Mouse (Mus musculus) C2C12 (cell line): ENCODE data around the gene Cep250. TPM values are rescaled to one million over a fixed set of nuclear protein-coding genes. Genes with fewer than 3 reads are reported as not detected.

Source experiments
- H3K27me3 ChIP-seq: one replicate; pipeline ENCODE4 v1.6.1; 2011; ENCODE audit not compliant: control insufficient read depth, insufficient read depth, insufficient read length
- H3K36me3 ChIP-seq: one replicate; pipeline ENCODE4 v1.6.1; 2011; ENCODE audit not compliant: control insufficient read depth, insufficient read depth
- H3K4me3 ChIP-seq: one replicate; pipeline ENCODE4 v1.5.1; 2011; ENCODE audit warnings: mild to moderate bottlenecking, control low read depth; ENCODE audit not compliant: poor library complexity, insufficient read depth, severe bottlenecking
- H3K79me2 ChIP-seq: one replicate; pipeline ENCODE4 v1.6.1; 2011; ENCODE audit not compliant: control insufficient read depth, insufficient read depth
- H3K79me3 ChIP-seq: one replicate; pipeline ENCODE4 v1.6.1; 2011; ENCODE audit warnings: low read depth, control low read depth
- H3ac ChIP-seq: one replicate; pipeline ENCODE3; 2011; ENCODE audit warnings: low read depth; ENCODE audit not compliant: control insufficient read depth, insufficient read length
- CEBPB ChIP-seq: IDR thresholded peaks from one replicate; pipeline ENCODE4 v1.6.1; 2011; ENCODE audit warnings: low read depth, mild to moderate bottlenecking, control low read depth, moderate library complexity
- CTCF ChIP-seq: IDR thresholded peaks from one replicate; pipeline ENCODE4 v1.5.1; 2011; ENCODE audit not compliant: control insufficient read depth, insufficient read depth, insufficient read length
- FOSL1 ChIP-seq: IDR thresholded peaks from one replicate; pipeline ENCODE4 v1.8.0; 2011; ENCODE audit warnings: mild to moderate bottlenecking, low read length; ENCODE audit not compliant: poor library complexity, insufficient read depth, severe bottlenecking
- MAX ChIP-seq: IDR thresholded peaks from one replicate; pipeline ENCODE4 v1.6.1; 2011; ENCODE audit warnings: mild to moderate bottlenecking, control low read depth
- MYOD1 ChIP-seq: IDR thresholded peaks from one replicate; pipeline ENCODE4 v1.6.1; 2011; ENCODE audit warnings: low read depth; ENCODE audit not compliant: control insufficient read depth, insufficient read length
- MYOG ChIP-seq: IDR thresholded peaks from one replicate; pipeline ENCODE4 v1.6.1; 2011; ENCODE audit not compliant: control insufficient read depth, insufficient read length; ENCODE audit errors: extremely low read depth
- USF1 ChIP-seq: IDR thresholded peaks from one replicate; pipeline ENCODE4 v1.6.1; 2011; ENCODE audit warnings: low read depth, mild to moderate bottlenecking, control low read depth, moderate library complexity
- polyA plus RNA-seq: library from polyadenylated mRNA; unstranded; fragments of >200 nt; fragmentation: generic; extraction: Trizol; gene quantifications from one replicate; pipeline ENCODE4 v1.2.1, GENCODE M21; 2012; ENCODE audit warnings: missing spikeins

Gene Cep250
- polyA plus RNA-seq, 1 experiment = 24.1 TPM

- no peak overlapping the region for H3K4me3 ChIP-seq
- H3K27me3 ChIP-seq = no peaks in the 10 kb centered on the region
- no peak overlapping the region for H3ac ChIP-seq
- H3K79me2 ChIP-seq = no peaks in the 10 kb centered on the region
- TF ChIP-seq FOSL1 (peak; percentile 27), MYOG (no peak)
- no peaks in the 10 kb centered on the region for H3K36me3 ChIP-seq
- H3K79me3 ChIP-seq = no peaks in the 10 kb centered on the region
These were observed 6.9 kb upstream of the Cep250 start for GRCm38 (mm10) chr2:155949362-155949761.

- no peak overlapping the region for H3K4me3 ChIP-seq
- H3K79me2 ChIP-seq = peaks cover 7% of the 10 kb centered on the region
- H3K27me3 ChIP-seq = no peaks in the 10 kb centered on the region
- H3ac ChIP-seq = no peak overlapping the region
- peaks cover 5% of the 10 kb centered on the region for H3K79me3 ChIP-seq
- no peaks in the 10 kb centered on the region for H3K36me3 ChIP-seq
- no peak for TF ChIP-seq MAX
- TF ChIP-seq MYOG = no peak
- TF ChIP-seq CTCF = no peak
- TF ChIP-seq FOSL1 = no peak
- no peak for TF ChIP-seq CEBPB
- no peak for TF ChIP-seq MYOD1
- TF ChIP-seq USF1 = no peak
These were observed 4.3 kb upstream of the Cep250 start for GRCm38 (mm10) chr2:155952006-155952405.

GRCm38 (mm10) chr2:155959981-155960380 lies 3.7 kb downstream of the Cep250 start:
- Histone ChIP-seq H3K79me3 (peaks cover 36% of the 10 kb centered on the region), H3K79me2 (peaks cover 43% of the 10 kb centered on the region), H3K27me3 (no peaks in the 10 kb centered on the region), H3K36me3 (peaks cover 38% of the 10 kb centered on the region), H3K4me3 (no peak overlapping the region), H3ac (no peak overlapping the region)
- TF ChIP-seq CTCF (no peak), MYOG (no peak), CEBPB (no peak), USF1 (no peak), FOSL1 (no peak), MYOD1 (no peak), MAX (no peak)

- peaks cover 52% of the 10 kb centered on the region for H3K36me3 ChIP-seq
- H3K79me3 ChIP-seq = peaks cover 33% of the 10 kb centered on the region
- H3ac ChIP-seq = no peak overlapping the region
- no peaks in the 10 kb centered on the region for H3K27me3 ChIP-seq
- TF ChIP-seq FOSL1 (no peak), CTCF (no peak), MAX (no peak), MYOG (no peak), MYOD1 (no peak), CEBPB (no peak), USF1 (no peak)
- H3K79me2 ChIP-seq = peaks cover 38% of the 10 kb centered on the region
- no peak overlapping the region for H3K4me3 ChIP-seq
These were observed 5.6 kb downstream of the Cep250 start for GRCm38 (mm10) chr2:155961862-155962261.

GRCm38 (mm10) chr2:155962991-155963390 lies 6.7 kb downstream of the Cep250 start:
- Histone ChIP-seq H3K79me3 (peaks cover 23% of the 10 kb centered on the region), H3K4me3 (no peak overlapping the region), H3ac (no peak overlapping the region), H3K36me3 (peaks cover 64% of the 10 kb centered on the region), H3K79me2 (peaks cover 27% of the 10 kb centered on the region), H3K27me3 (no peaks in the 10 kb centered on the region)
- no peak for TF ChIP-seq CTCF

GRCm38 (mm10) chr2:155973348-155973747 lies 17.1 kb downstream of the Cep250 start:
- Histone ChIP-seq H3K36me3 (peaks cover 85% of the 10 kb centered on the region), H3K4me3 (no peak overlapping the region), H3K27me3 (no peaks in the 10 kb centered on the region), H3ac (no peak overlapping the region), H3K79me3 (no peaks in the 10 kb centered on the region), H3K79me2 (no peaks in the 10 kb centered on the region)
- TF ChIP-seq MYOG (no peak), FOSL1 (no peak), CTCF (no peak), MYOD1 (no peak), CEBPB (no peak), MAX (no peak), USF1 (no peak)
